Comparison of ENCODE assay signal across 16 mouse cellular contexts in genomic region chr8:109890794-109891585, GRCm38 (mm10).
"Had no signal": no experiment of that assay in that cellular context is flagged by ENCODE, and none has a peak within 500 bp of the region (broad histone marks: within the 10 kb centered on the region; RNA-seq: fewer than 3 reads in every experiment).

No protein-coding gene starts in this region.

- H3K4me2 ChIP-seq: lung, embryonic 14.5 days; midbrain, embryonic 12.5 days; neural tube, embryonic 12.5 days had no signal

- H3K4me1 ChIP-seq: midbrain, embryonic 10.5 days; midbrain, embryonic 12.5 days; neural tube, embryonic 12.5 days had no signal

- H3K9me3 ChIP-seq: midbrain, embryonic 10.5 days; midbrain, embryonic 12.5 days had no signal

- H3K4me3 ChIP-seq: midbrain, embryonic 10.5 days; midbrain, embryonic 12.5 days; neural tube, embryonic 12.5 days had no signal

- H3K27me3 ChIP-seq: midbrain, embryonic 12.5 days; neural tube, embryonic 12.5 days had no signal

- H3K27ac ChIP-seq: midbrain, embryonic 10.5 days; midbrain, embryonic 12.5 days; neural tube, embryonic 12.5 days had no signal

- DNase-seq: lung, adult 18-20 months; lung, embryonic 14.5 days; lung, postnatal 10 days; lung, postnatal 4 days; midbrain, embryonic 14.5 days; retina, postnatal 1 day; right cerebral cortex, adult 18-20 months; right cerebral cortex, postnatal 25 days; right cerebral cortex, postnatal 4 days; spleen, adult 18-20 months; thymus, adult 18-20 months; thymus, postnatal 14 days; thymus, postnatal 36 days had no signal

- H3K9ac ChIP-seq: lung, embryonic 14.5 days; midbrain, embryonic 12.5 days; neural tube, embryonic 12.5 days had no signal
